Mouse (Mus musculus) CH12.LX (cell line): ENCODE measurements around the gene Cnbp.

Source experiments
- CHD1 ChIP-seq: IDR thresholded peaks from 2 replicates; pipeline ENCODE4 v1.6.1; 2012; ENCODE audit warnings: low read depth, low read length, improper control_type of control experiment, inconsistent platforms
- CTCF ChIP-seq, 2 experiments: IDR thresholded peaks in 1 of 2; conservative IDR thresholded peaks in 1 of 2; 2 replicates each; pipeline ENCODE4 v1.5.1; 2011 to 2012; ENCODE audit warnings: low read depth in 2 of 2, low read length in 2 of 2, improper control_type of control experiment in 1 of 2, inconsistent platforms in 1 of 2, mild to moderate bottlenecking in 1 of 2, moderate library complexity in 1 of 2
- E2F4 ChIP-seq: IDR thresholded peaks from 2 replicates; pipeline ENCODE4 v1.6.1; 2011; ENCODE audit warnings: low read depth, low read length, improper control_type of control experiment; ENCODE audit not compliant: insufficient replicate concordance
- EP300 ChIP-seq: IDR thresholded peaks from 2 replicates; pipeline ENCODE4 v1.6.1; 2011; ENCODE audit warnings: low read length, improper control_type of control experiment
- ETS1 ChIP-seq: conservative IDR thresholded peaks from 2 replicates; pipeline ENCODE4 v1.6.1; 2012; ENCODE audit warnings: low read depth, mild to moderate bottlenecking, inconsistent platforms, low read length, improper control_type of control experiment, moderate library complexity
- HCFC1 ChIP-seq: IDR thresholded peaks from 2 replicates; pipeline ENCODE4 v1.6.1; 2012; ENCODE audit warnings: low read depth, mild to moderate bottlenecking, inconsistent platforms, low read length, improper control_type of control experiment
- MAFK ChIP-seq: IDR thresholded peaks from 2 replicates; pipeline ENCODE4 v1.6.1; 2011; ENCODE audit warnings: low read length, improper control_type of control experiment; ENCODE audit not compliant: insufficient replicate concordance
- MAX ChIP-seq: IDR thresholded peaks from 2 replicates; pipeline ENCODE4 v1.6.1; 2011; ENCODE audit warnings: low read length, improper control_type of control experiment
- POLR2A ChIP-seq: IDR thresholded peaks from 2 replicates; pipeline ENCODE4 v1.6.1; 2011; ENCODE audit warnings: low read depth, mild to moderate bottlenecking, improper control_type of control experiment, low read length
- SMC3 ChIP-seq: IDR thresholded peaks from 2 replicates; pipeline ENCODE4 v1.6.1; 2011; ENCODE audit warnings: low read depth, low read length, improper control_type of control experiment
- USF1 ChIP-seq: IDR thresholded peaks from 2 replicates; pipeline ENCODE4 v1.6.1; 2014; ENCODE audit warnings: low read depth, mild to moderate bottlenecking, inconsistent platforms, low read length, improper control_type of control experiment
- ZMIZ1 ChIP-seq: IDR thresholded peaks from 2 replicates; pipeline ENCODE4 v1.6.1; 2012; ENCODE audit warnings: low read depth, mild to moderate bottlenecking, inconsistent platforms, low read length, improper control_type of control experiment
- ZNF384 ChIP-seq: IDR thresholded peaks from 2 replicates; pipeline ENCODE4 v1.6.1; 2012; ENCODE audit warnings: low read depth, low read length, improper control_type of control experiment, inconsistent platforms

DNA sequence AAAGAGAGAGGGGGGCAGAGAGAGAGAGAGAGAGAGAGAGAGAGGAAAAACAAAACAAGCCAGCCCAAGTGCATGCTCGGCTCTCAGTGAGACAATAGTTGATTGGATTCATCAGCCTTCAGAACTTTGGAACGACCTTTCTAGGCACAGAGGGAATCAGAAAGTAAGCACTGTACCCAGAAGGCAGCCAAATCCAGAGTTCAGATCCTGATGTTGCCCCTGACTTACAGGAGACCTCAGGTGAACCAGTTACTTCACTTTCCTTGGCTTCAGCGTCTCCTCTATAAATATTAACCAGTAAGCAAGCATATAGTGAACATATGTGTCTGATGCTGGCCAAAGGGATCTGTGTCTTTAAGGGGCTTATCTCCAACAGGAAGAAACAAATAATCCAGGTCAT is 42.4 kb downstream of the Cnbp start:
- TF ChIP-seq USF1 (no peak), SMC3 (no peak), MAFK (no peak), POLR2A (no peak), EP300 (no peak), CTCF (conservative IDR thresholded peaks at IDR 0.05 in 1 of 2, IDR thresholded peaks at IDR 0.05 in 1 of 2; ENCODE audit: low read depth in 2 of 2, low read length in 2 of 2) (no peak), ZMIZ1 (no peak), E2F4 (no peak), HCFC1 (no peak), MAX (no peak), CHD1 (no peak), ZNF384 (no peak), ETS1 (no peak)
